Comparison of ENCODE assay signal across 25 mouse cellular contexts in genomic region chr16:74712515-74712914, GRCm38 (mm10).
A peak's percentile ranks its signal among the peaks of the same experiment; 100 is the strongest.
DNase-seq lines count a peak whose midpoint lies in the region; ATAC-seq lines count a peak whose summit lies in the region.
"Had no signal": no experiment of that assay in that cellular context is flagged by ENCODE, and none has a peak within 500 bp of the region (broad histone marks: within the 10 kb centered on the region; RNA-seq: fewer than 3 reads in every experiment).

No protein-coding gene starts in this region.

- H3K27ac ChIP-seq in kidney, embryonic 15.5 days: no peak overlapping the region
- H3K27ac ChIP-seq in lung, embryonic 15.5 days: no peak overlapping the region
- no peak overlapping the region for H3K27ac ChIP-seq in limb, embryonic 13.5 days
- H3K27ac ChIP-seq: forebrain, embryonic 12.5 days; gastrocnemius, adult 2 months; hindbrain, embryonic 14.5 days; intestine, embryonic 15.5 days; midbrain, embryonic 15.5 days had no signal

- no peak for DNase-seq in kidney, adult 18-20 months
- DNase-seq in lung, postnatal 4 days: no peak
- DNase-seq in embryo, embryonic 11 days: peak; percentile 30
- DNase-seq in spleen, postnatal 4 days (ENCODE audit: low spot score in 2 of 2): no peak
- DNase-seq: adrenal gland, postnatal 36 days; B cell, adult 2 months; cerebellum, adult 11 months; cerebellum, adult 9-11 months; gastrocnemius, adult 2 months; heart, postnatal 4 days; kidney, postnatal 14 days; lung, postnatal 36 days; right cerebral cortex, adult 18-20 months; right cerebral cortex, postnatal 4 days had no signal

- no peak overlapping the region for H3K9ac ChIP-seq in kidney, embryonic 15.5 days
- H3K9ac ChIP-seq in lung, embryonic 15.5 days: no peak overlapping the region
- no peak overlapping the region for H3K9ac ChIP-seq in limb, embryonic 13.5 days
- H3K9ac ChIP-seq: forebrain, embryonic 12.5 days; hindbrain, embryonic 14.5 days; intestine, embryonic 15.5 days; midbrain, embryonic 15.5 days had no signal

- H3K36me3 ChIP-seq in kidney, embryonic 15.5 days: no peaks in the 10 kb centered on the region
- H3K36me3 ChIP-seq in lung, embryonic 15.5 days: no peaks in the 10 kb centered on the region
- no peaks in the 10 kb centered on the region for H3K36me3 ChIP-seq in limb, embryonic 13.5 days
- H3K36me3 ChIP-seq: forebrain, embryonic 12.5 days; G1E; intestine, embryonic 15.5 days; midbrain, embryonic 15.5 days had no signal

- H3K4me3 ChIP-seq in kidney, embryonic 15.5 days (replicated peaks): no peak overlapping the region
- no peak overlapping the region for H3K4me3 ChIP-seq in lung, embryonic 15.5 days
- no peak overlapping the region for H3K4me3 ChIP-seq in limb, embryonic 13.5 days
- H3K4me3 ChIP-seq: forebrain, embryonic 12.5 days; gastrocnemius, adult 2 months; intestine, embryonic 15.5 days; midbrain, embryonic 15.5 days had no signal

- H3K27me3 ChIP-seq in kidney, embryonic 15.5 days: no peaks in the 10 kb centered on the region
- no peaks in the 10 kb centered on the region for H3K27me3 ChIP-seq in lung, embryonic 15.5 days
- H3K27me3 ChIP-seq in limb, embryonic 13.5 days: no peaks in the 10 kb centered on the region
- H3K27me3 ChIP-seq: CH12.LX; forebrain, embryonic 12.5 days; intestine, embryonic 15.5 days; midbrain, embryonic 15.5 days had no signal

- no peak overlapping the region for H3K4me2 ChIP-seq in kidney, embryonic 15.5 days
- no peak overlapping the region; the same call in 1 of the 2 replicates for H3K4me2 ChIP-seq in lung, embryonic 15.5 days
- H3K4me2 ChIP-seq in limb, embryonic 13.5 days (replicated peaks): no peak overlapping the region
- H3K4me2 ChIP-seq: forebrain, embryonic 12.5 days; hindbrain, embryonic 14.5 days; intestine, embryonic 15.5 days; midbrain, embryonic 15.5 days had no signal

- WGBS in kidney, embryonic 15.5 days: 43% methylated on average over 6 of the region's 6 CpGs
- 24% methylated on average over 6 of the region's 6 CpGs for WGBS in lung, embryonic 15.5 days
- 30% methylated on average over 6 of the region's 6 CpGs for WGBS in limb, embryonic 13.5 days

- H3K4me1 ChIP-seq in kidney, embryonic 15.5 days: 0 out of 2 replicates have a peak, but pooled peaks cover 2% of the 10 kb centered on the region
- no peaks in the 10 kb centered on the region for H3K4me1 ChIP-seq in lung, embryonic 15.5 days
- 0 out of 2 replicates have a peak, but pooled peaks cover 4% of the 10 kb centered on the region for H3K4me1 ChIP-seq in limb, embryonic 13.5 days
- H3K4me1 ChIP-seq: forebrain, embryonic 12.5 days; midbrain, embryonic 15.5 days had no signal

- H3K9me3 ChIP-seq in kidney, embryonic 15.5 days (replicated peaks): no peaks in the 10 kb centered on the region
- H3K9me3 ChIP-seq in lung, embryonic 15.5 days: no peaks in the 10 kb centered on the region
- H3K9me3 ChIP-seq in limb, embryonic 13.5 days: no peaks in the 10 kb centered on the region
- H3K9me3 ChIP-seq: forebrain, embryonic 12.5 days; intestine, embryonic 15.5 days; midbrain, embryonic 15.5 days had no signal

- ATAC-seq in kidney, embryonic 15.5 days (replicated peaks; ENCODE audit: low FRiP score): peak; percentile 56; the same call in 1 of the 2 replicates
- ATAC-seq in lung, embryonic 15.5 days (ENCODE audit: borderline replicate concordance, extremely low read depth, low FRiP score, low TSS enrichment): peak; percentile 82; the same call in 1 of the 2 replicates
- peak; percentile 59 for ATAC-seq in limb, embryonic 13.5 days (ENCODE audit: low FRiP score, low read depth)
- no peak for ATAC-seq in inflammation-experienced regulatory T-cells, adult 6 months
- ATAC-seq: intestine, embryonic 15.5 days; midbrain, embryonic 15.5 days; Patski had no signal
